Mouse (Mus musculus) neural tube, embryonic 14.5 days (tissue): ENCODE measurements around the gene Dcaf11. TPM values are rescaled to one million over a fixed set of nuclear protein-coding genes. Genes with fewer than 3 reads are reported as not detected.

Source experiments
- ATAC-seq: fragments of 200-750 bp; cut with Nextera tagmentation; 2 replicates; pipeline ENCODE4 v1.8.0; 2017; ENCODE audit warnings: low read depth, mild to moderate bottlenecking, moderate TSS enrichment, moderate library complexity
- H3K27ac ChIP-seq: fragments of 300-500 bp; sonication (generic); 2 replicates; pipeline ENCODE4 v1.5.1; 2014; ENCODE audit warnings: low read depth, mild to moderate bottlenecking, control low read depth, low read length, moderate library complexity, mixed read lengths
- H3K27me3 ChIP-seq: fragments of 300-500 bp; sonication (generic); 2 replicates; pipeline ENCODE4 v1.6.1; 2014; ENCODE audit warnings: low read length; ENCODE audit not compliant: control insufficient read depth, insufficient read depth
- H3K36me3 ChIP-seq: fragments of 300-500 bp; sonication (generic); 2 replicates; pipeline ENCODE4 v1.6.1; 2014; ENCODE audit warnings: low read length, mixed read lengths; ENCODE audit not compliant: control insufficient read depth, insufficient read depth
- H3K4me1 ChIP-seq: fragments of 300-500 bp; sonication (generic); 2 replicates; pipeline ENCODE4 v1.6.1; 2014; ENCODE audit warnings: low read length; ENCODE audit not compliant: control insufficient read depth, insufficient read depth
- H3K4me2 ChIP-seq: fragments of 300-500 bp; sonication (generic); 2 replicates; pipeline ENCODE4 v1.6.1; 2014; ENCODE audit warnings: mild to moderate bottlenecking, low read depth, low read length, control low read depth
- H3K4me3 ChIP-seq: fragments of 300-500 bp; sonication (generic); 2 replicates; pipeline ENCODE4 v1.5.1; 2014; ENCODE audit warnings: low read depth, low read length, control low read depth, mixed read lengths
- H3K9ac ChIP-seq: fragments of 300-500 bp; sonication (generic); replicated peaks from 2 replicates; pipeline ENCODE4 v1.6.1; 2014; ENCODE audit warnings: low read depth, mild to moderate bottlenecking, control low read depth, low read length, mixed read lengths
- H3K9me3 ChIP-seq: fragments of 300-500 bp; sonication (generic); 2 replicates; pipeline ENCODE4 v1.6.1; 2016; ENCODE audit warnings: low read length; ENCODE audit not compliant: control insufficient read depth
- WGBS: fragments of 180-500 bp; shearing (Covaris S2); extraction: QIAGEN DNeasy Blood & Tissue Kit; methylation state at CpG from one replicate; pipeline ENCODE4 v1.1.7; 2014; 5-methylcytosine and 5-hydroxymethylcytosine counted together
- polyA plus RNA-seq: library from polyadenylated mRNA; unstranded; fragments of >200 nt; fragmentation: Nextera tagmentation; extraction: Ambion mirVana; gene quantifications from 2 replicates; pipeline ENCODE4 v1.2.1, GENCODE M21; 2014

The Dcaf11 gene
- polyA plus RNA-seq, 1 experiment from 2014 or later, result 114 TPM

DNA sequence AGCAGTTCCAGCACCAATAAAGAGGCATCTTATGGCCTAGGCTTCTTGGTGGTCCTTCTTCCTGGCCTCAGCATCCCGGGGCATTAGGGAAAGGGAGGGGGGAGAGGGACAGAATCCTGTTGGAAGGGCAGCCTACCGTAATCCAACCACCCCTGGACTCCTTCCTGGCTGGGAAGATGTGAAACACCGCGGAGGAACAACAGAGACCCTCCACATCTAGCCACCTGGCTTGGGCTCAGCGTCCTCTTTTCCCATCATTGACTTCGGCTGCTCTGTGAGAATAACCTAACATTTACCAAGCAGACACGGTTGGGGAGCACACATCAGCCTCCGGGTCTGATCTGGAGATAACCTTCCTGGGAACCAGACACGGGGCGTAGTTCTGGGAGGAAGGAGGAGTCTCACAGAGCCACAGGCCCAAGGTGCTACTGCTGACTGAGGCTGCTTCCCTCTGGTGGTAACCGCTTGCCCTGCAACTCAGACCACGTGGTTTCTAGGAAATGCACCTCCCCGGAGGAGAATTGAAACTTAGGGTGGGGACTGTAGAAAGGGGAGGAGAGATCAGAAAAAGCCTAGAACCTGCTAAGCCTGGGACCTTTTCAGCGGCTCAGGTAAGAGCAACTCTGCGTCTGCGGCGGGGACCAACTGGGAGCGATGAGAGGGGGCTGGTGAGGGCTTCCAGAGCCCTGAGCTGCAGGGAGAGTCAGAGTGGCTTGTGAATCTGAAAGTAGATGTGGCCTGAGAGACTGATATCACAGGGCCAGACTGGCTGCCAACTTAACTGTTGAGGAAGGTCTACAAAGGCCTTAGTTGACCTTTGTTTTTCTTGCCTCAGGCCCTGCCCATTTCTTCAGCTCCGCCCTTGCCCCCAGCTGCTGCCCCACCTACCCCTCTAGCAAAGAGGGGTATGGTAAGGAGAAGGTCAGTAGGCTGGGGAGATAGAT, 44.1 kb downstream of the Dcaf11 start:
- H3K27ac ChIP-seq, result peak overlapping the region; percentile 34; the same call in 1 of the 2 replicates
- H3K4me1 ChIP-seq, result no peaks in the 10 kb centered on the region
- peak overlapping the region; percentile 23 for H3K4me2 ChIP-seq
- H3K9me3 ChIP-seq, result no peaks in the 10 kb centered on the region
- 0 out of 2 replicates have a peak overlapping the region, but pooled peaks have one; percentile 48 for H3K9ac ChIP-seq
- WGBS, result 22% methylated on average over 19 of the region's 19 CpGs
- H3K4me3 ChIP-seq, result no peak overlapping the region
- peaks cover 59% of the 10 kb centered on the region for H3K36me3 ChIP-seq
- no peaks in the 10 kb centered on the region for H3K27me3 ChIP-seq
- peak; percentile 87 for ATAC-seq

DNA sequence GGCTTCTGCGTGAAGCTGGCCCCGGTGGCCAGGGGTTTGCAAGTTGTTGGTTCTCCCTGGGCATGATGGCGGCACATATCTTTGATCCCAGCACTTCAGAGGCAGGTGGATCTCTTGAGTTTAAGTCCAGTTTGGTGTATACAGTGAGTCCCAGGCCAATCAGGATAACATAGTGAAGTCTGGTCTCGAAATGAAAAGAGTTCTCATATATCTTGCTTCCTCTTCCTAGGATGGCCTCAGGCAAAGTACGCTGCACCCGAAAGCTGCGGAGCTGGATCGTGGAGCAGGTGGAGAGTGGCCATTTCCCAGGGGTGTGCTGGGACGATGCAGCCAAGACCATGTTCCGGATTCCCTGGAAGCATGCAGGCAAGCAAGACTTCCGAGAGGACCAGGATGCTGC, 45.0 kb downstream of the Dcaf11 start:
- Histone ChIP-seq H3K27ac (no peak overlapping the region), H3K9me3 (no peaks in the 10 kb centered on the region), H3K4me3 (no peak overlapping the region), H3K27me3 (no peaks in the 10 kb centered on the region), H3K4me2 (no peak overlapping the region), H3K36me3 (peaks cover 49% of the 10 kb centered on the region), H3K4me1 (no peaks in the 10 kb centered on the region), H3K9ac (no peak overlapping the region)
- whole genome bisulfite sequencing, result 88% methylated on average over 11 of the region's 11 CpGs
- ATAC-seq, result no peak

GRCm38 (mm10) chr14:55605743-55606459, 46.1 kb downstream of the Dcaf11 start:
- no peaks in the 10 kb centered on the region for H3K4me1 ChIP-seq
- H3K9ac ChIP-seq, result no peak overlapping the region
- no peaks in the 10 kb centered on the region for H3K9me3 ChIP-seq
- peaks cover 39% of the 10 kb centered on the region for H3K36me3 ChIP-seq
- H3K4me3 ChIP-seq, result no peak overlapping the region
- no peak overlapping the region for H3K4me2 ChIP-seq
- no peak for ATAC-seq
- H3K27ac ChIP-seq, result no peak overlapping the region
- no peaks in the 10 kb centered on the region for H3K27me3 ChIP-seq
- WGBS, result 94% methylated on average over 16 of the region's 16 CpGs

DNA sequence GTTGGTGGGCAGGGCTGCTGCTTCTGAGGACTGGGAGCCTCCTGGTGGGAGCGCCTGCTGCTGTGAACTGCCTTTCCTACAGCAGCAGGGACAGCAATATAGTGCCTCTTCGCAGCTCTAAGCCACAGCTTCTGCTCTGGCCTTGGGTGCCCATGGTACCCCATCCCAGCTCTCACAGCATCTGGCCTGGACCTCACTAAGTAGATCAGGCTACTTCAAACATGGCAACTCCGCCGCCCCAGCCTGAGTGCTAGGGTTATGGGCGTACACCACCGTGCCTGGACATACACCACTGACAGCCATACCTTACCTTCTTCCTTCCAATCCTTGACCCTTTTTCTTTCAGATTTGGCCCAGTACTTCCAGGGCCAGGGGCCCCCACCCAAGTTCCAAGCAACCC, 48.5 kb downstream of the Dcaf11 start:
- H3K9ac ChIP-seq, result no peak overlapping the region
- no peaks in the 10 kb centered on the region for H3K27me3 ChIP-seq
- 97% methylated on average over 6 of the region's 6 CpGs for WGBS
- no peaks in the 10 kb centered on the region for H3K4me1 ChIP-seq
- H3K27ac ChIP-seq, result no peak overlapping the region
- no peak overlapping the region for H3K4me3 ChIP-seq
- no peaks in the 10 kb centered on the region for H3K9me3 ChIP-seq
- peaks cover 19% of the 10 kb centered on the region for H3K36me3 ChIP-seq
- ATAC-seq, result no peak
- no peak overlapping the region for H3K4me2 ChIP-seq

DNA sequence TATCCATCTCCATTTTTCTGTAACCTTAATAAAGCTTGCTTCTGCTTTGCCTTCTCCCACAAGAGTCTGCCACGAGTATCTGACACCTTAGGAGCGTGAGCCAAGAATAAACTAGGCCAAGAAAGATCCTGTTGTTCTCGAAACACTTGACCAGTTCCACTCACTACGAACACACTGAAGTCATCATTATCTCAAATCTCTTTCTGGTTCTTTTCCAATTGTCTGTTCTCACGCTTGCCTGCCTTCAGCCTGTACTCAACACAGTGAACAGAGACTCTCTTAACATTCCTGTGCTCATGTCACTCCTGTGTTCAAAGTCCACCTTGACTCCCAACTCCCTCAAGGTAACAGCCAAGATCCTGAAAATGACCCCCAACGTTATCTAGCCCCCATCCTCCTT, 53.5 kb downstream of the Dcaf11 start:
- WGBS, result 80% methylated on average over 6 of the region's 6 CpGs

DNA sequence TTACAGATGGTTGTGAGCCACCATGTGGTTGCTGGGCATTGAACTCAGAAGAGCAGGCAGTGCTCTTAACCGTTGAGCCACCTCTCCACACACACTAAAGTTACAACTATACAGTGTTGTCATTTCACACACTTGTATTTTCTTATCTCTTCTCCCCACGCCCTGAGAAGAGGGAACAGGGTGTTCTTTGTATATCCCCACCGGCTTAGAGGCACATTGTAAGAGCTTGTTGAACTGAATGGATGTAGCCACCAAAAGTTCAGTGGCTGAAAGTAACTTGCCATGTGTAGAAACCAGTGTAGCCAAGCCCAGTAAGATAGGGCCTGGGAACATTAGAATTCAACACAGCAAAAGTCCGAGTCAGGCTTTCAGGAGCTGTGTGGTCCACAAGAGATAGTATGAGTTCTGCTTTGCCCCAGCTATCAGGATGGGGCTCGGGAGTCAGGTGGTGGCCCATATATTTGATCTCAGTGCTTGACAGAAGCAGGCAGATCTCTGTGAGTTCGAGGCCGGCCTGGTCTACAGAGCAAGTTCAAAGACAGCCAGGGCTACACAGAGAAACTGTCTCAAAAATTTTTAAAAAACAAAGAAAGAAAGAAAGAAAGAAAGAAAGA, 54.9 kb downstream of the Dcaf11 start:
- WGBS, result 77% methylated on average over 7 of the region's 7 CpGs

More for the DNA sequence above, 53.5 kb downstream of the Dcaf11 start:
- H3K27ac ChIP-seq, result no peak overlapping the region
- H3K27me3 ChIP-seq, result no peaks in the 10 kb centered on the region
- no peak overlapping the region for H3K4me2 ChIP-seq
- H3K9me3 ChIP-seq, result no peaks in the 10 kb centered on the region
- no peak for ATAC-seq
- no peak overlapping the region for H3K9ac ChIP-seq
- no peaks in the 10 kb centered on the region for H3K4me1 ChIP-seq
- no peak overlapping the region for H3K4me3 ChIP-seq
- peaks cover 4% of the 10 kb centered on the region; the same call in 1 of the 2 replicates for H3K36me3 ChIP-seq

GRCm38 (mm10) chr14:55615876-55616275, 56.1 kb downstream of the Dcaf11 start:
- H3K4me3 ChIP-seq, result no peak overlapping the region
- no peak overlapping the region for H3K4me2 ChIP-seq
- no peaks in the 10 kb centered on the region for H3K27me3 ChIP-seq
- no peaks in the 10 kb centered on the region for H3K9me3 ChIP-seq
- no peak for ATAC-seq
- H3K9ac ChIP-seq, result no peak overlapping the region
- H3K4me1 ChIP-seq, result no peaks in the 10 kb centered on the region
- WGBS, result 55% methylated on average over 2 of the region's 2 CpGs
- no peaks in the 10 kb centered on the region for H3K36me3 ChIP-seq
- H3K27ac ChIP-seq, result no peak overlapping the region

More for the DNA sequence above, 54.9 kb downstream of the Dcaf11 start:
- Histone ChIP-seq H3K4me1 (no peaks in the 10 kb centered on the region), H3K27me3 (no peaks in the 10 kb centered on the region), H3K9me3 (no peaks in the 10 kb centered on the region), H3K27ac (no peak overlapping the region), H3K4me3 (no peak overlapping the region), H3K9ac (no peak overlapping the region), H3K36me3 (no peaks in the 10 kb centered on the region), H3K4me2 (no peak overlapping the region)
- no peak for ATAC-seq

DNA sequence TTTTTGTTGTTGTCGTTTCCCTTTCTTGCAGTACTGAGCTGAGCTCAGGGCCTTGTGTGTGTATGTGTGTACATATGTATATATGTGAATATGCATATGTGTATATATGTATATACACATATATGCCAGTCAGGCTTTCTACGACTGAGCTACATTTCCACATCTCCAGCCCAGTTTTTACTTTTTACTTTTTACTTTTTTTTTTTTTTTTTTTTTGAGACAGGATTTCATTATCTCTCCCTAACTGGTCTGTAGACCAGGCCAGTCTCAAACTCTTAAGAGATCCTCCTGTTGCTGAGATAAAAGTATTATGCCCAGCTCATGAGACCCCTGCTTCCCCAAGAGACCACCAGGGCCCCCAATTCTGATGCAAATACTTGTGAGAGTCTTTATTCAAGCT, 57.0 kb downstream of the Dcaf11 start:
- no peaks in the 10 kb centered on the region for H3K4me1 ChIP-seq
- H3K4me2 ChIP-seq, result no peak overlapping the region
- no peaks in the 10 kb centered on the region for H3K36me3 ChIP-seq
- no peaks in the 10 kb centered on the region for H3K9me3 ChIP-seq
- H3K4me3 ChIP-seq, result no peak overlapping the region
- H3K27me3 ChIP-seq, result no peaks in the 10 kb centered on the region
- WGBS, result 87% methylated on average over 2 of the region's 2 CpGs
- H3K9ac ChIP-seq, result no peak overlapping the region
- no peak overlapping the region for H3K27ac ChIP-seq
- ATAC-seq, result no peak
